Mouse (Mus musculus) intestine, embryonic 16.5 days (tissue): ENCODE measurements around the gene Phkg1. TPM values are rescaled to one million over a fixed set of nuclear protein-coding genes. Genes with fewer than 3 reads are reported as not detected.
"Not testable (repeated sequence)": the region's sequence is repeated elsewhere in the genome, so short reads cannot be mapped to it uniquely, and the experiment has no call there.

Experiments
- ATAC-seq: fragments of 200-750 bp; cut with Nextera tagmentation; 2 replicates; pipeline ENCODE4 v1.8.0; 2017; ENCODE audit warnings: moderate TSS enrichment, moderate library complexity
- H3K27ac ChIP-seq: fragments of 300-500 bp; sonication (generic); 2 replicates; pipeline ENCODE4 v1.5.1; 2014; ENCODE audit warnings: mild to moderate bottlenecking, low read length
- H3K27me3 ChIP-seq: fragments of 300-500 bp; sonication (generic); replicated peaks from 2 replicates; pipeline ENCODE4 v1.6.1; 2014; ENCODE audit warnings: low read length, control low read depth, mixed read lengths; ENCODE audit not compliant: control insufficient read depth, insufficient read depth
- H3K36me3 ChIP-seq: fragments of 300-500 bp; sonication (generic); 2 replicates; pipeline ENCODE4 v1.6.1; 2014; ENCODE audit warnings: low read length, control low read depth; ENCODE audit not compliant: control insufficient read depth, insufficient read depth
- H3K4me1 ChIP-seq: fragments of 300-500 bp; sonication (generic); 2 replicates; pipeline ENCODE4 v1.6.1; 2014; ENCODE audit warnings: low read length, control low read depth, mixed read lengths; ENCODE audit not compliant: control insufficient read depth, insufficient read depth
- H3K4me2 ChIP-seq: fragments of 300-500 bp; sonication (generic); 2 replicates; pipeline ENCODE4 v1.6.1; 2014; ENCODE audit warnings: low read depth, low read length, control low read depth
- H3K4me3 ChIP-seq: fragments of 300-500 bp; sonication (generic); 2 replicates; pipeline ENCODE4 v1.5.1; 2014; ENCODE audit warnings: mild to moderate bottlenecking, low read length
- H3K9ac ChIP-seq: fragments of 300-500 bp; sonication (generic); 2 replicates; pipeline ENCODE4 v1.6.1; 2014; ENCODE audit warnings: low read depth, low read length
- H3K9me3 ChIP-seq: fragments of 300-500 bp; sonication (generic); 2 replicates; pipeline ENCODE4 v1.6.1; 2016; ENCODE audit warnings: low read length, control low read depth; ENCODE audit not compliant: control insufficient read depth
- WGBS: fragments of 180-500 bp; shearing (Covaris S2); extraction: QIAGEN DNeasy Blood & Tissue Kit; methylation state at CpG from one replicate; pipeline ENCODE4 v1.1.7; 2014; 5-methylcytosine and 5-hydroxymethylcytosine counted together
- polyA plus RNA-seq: library from polyadenylated mRNA; unstranded; fragments of >200 nt; fragmentation: Nextera tagmentation; extraction: Ambion mirVana; gene quantifications from 2 replicates; pipeline ENCODE4 v1.2.1, GENCODE M21; 2015

Gene Phkg1
- polyA plus RNA-seq = 0.11 TPM in 1 of 2 replicates, not detected in the other

DNA sequence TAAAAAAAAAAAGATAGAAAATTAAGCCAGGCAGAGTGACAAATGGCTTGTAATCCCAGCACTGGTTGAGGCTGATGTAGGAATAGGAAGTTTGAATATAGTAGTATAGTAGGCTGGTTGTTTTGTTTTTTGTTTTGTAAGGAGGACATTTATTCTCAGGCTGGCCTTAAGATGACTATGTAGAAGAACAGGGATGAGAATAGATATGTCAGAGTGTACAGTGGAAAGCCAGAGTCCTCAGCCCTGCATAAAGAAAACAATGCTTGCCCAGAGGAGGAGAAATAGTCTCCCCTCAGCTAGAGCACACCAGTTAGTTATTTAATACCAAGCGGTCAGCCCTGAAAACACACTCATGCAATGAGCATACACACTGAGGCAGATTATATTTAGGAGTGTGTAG, at the start of gene Phkg1:
Gene Phkg1, minus strand, starts transcription at position 101 of the 400 bp plus-strand sequence.
- no peak within 1 kb of the TSS for H3K27ac ChIP-seq
- no peaks in the 10 kb centered on the region for H3K27me3 ChIP-seq
- H3K4me2 ChIP-seq = no peak within 1 kb of the TSS
- no peaks in the 10 kb centered on the region for H3K9me3 ChIP-seq
- 95% methylated on average over 1 of the region's 1 CpGs for WGBS
- peaks cover 3% of the 10 kb centered on the region; the same call in 1 of the 2 replicates for H3K4me1 ChIP-seq
- H3K4me3 ChIP-seq = no peak within 1 kb of the TSS
- no peak within 1 kb of the TSS for H3K9ac ChIP-seq
- no peak for ATAC-seq
- no peaks in the 10 kb centered on the region for H3K36me3 ChIP-seq

GRCm38 (mm10) chr5:129947528-129948033, 49.2 kb upstream of the Phkg1 start:
- H3K27me3 ChIP-seq = no peaks in the 10 kb centered on the region
- WGBS = 55% methylated on average over 2 of the region's 2 CpGs
- peaks cover 6% of the 10 kb centered on the region for H3K4me1 ChIP-seq
- no peak overlapping the region for H3K4me2 ChIP-seq
- H3K36me3 ChIP-seq = no peaks in the 10 kb centered on the region
- no peaks in the 10 kb centered on the region for H3K9me3 ChIP-seq
- peak overlapping the region; percentile 33; the same call in 1 of the 2 replicates for H3K27ac ChIP-seq
- 0 out of 2 replicates have a peak, but pooled peaks have one; percentile 58 for ATAC-seq
- no peak overlapping the region for H3K9ac ChIP-seq
- no peak overlapping the region for H3K4me3 ChIP-seq

DNA sequence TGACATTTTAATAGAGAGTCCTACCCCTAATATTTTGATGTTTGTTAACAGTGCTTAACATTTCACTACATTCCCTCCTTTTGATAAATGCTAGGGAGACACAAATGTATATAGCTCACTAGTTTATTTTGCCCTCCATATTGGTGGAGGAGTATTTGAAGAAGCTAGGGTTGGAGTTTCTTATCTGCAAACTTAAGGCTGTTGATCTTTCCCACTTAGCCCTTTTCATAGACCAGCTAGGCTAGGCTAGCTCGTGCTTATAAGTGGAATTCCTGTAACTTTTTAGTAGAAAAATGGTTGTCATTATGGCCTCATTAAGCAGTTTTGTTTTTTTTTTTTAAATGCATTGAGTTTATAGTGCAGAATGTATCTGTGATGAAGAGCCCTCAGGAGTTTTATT, 45.1 kb upstream of the Phkg1 start:
- H3K27ac ChIP-seq = no peak overlapping the region
- 67% methylated on average over 1 of the region's 1 CpGs for WGBS
- H3K4me2 ChIP-seq = no peak overlapping the region
- H3K9ac ChIP-seq = no peak overlapping the region
- no peaks in the 10 kb centered on the region for H3K36me3 ChIP-seq
- H3K4me3 ChIP-seq = no peak overlapping the region
- peaks cover 8% of the 10 kb centered on the region for H3K4me1 ChIP-seq
- H3K27me3 ChIP-seq = no peaks in the 10 kb centered on the region
- no peak for ATAC-seq
- H3K9me3 ChIP-seq = no peaks in the 10 kb centered on the region

- H3K4me2 ChIP-seq = peak overlapping the region; percentile 67
- H3K36me3 ChIP-seq, H3K4me1 ChIP-seq, H3K27me3 ChIP-seq, H3K9me3 ChIP-seq: not testable (repeated sequence)
- under 1% methylated on average over 47 of the region's 82 CpGs for WGBS
- H3K4me3 ChIP-seq = peak overlapping the region; percentile 72
- ATAC-seq = peak; percentile 51
- H3K9ac ChIP-seq = peak overlapping the region; percentile 75
- H3K27ac ChIP-seq = peak overlapping the region; percentile 64
Measured at GRCm38 (mm10) chr5:129942073-129942939, 44.0 kb upstream of the Phkg1 start.

GRCm38 (mm10) chr5:129941495-129942045, 43.2 kb upstream of the Phkg1 start, which contains the start of gene Vkorc1l1:
Vkorc1l1 (plus strand) TSS chr5:129941970.
- H3K4me3 ChIP-seq = peak within 1 kb of the TSS; percentile 72
- ATAC-seq = peak; percentile 98
- peak within 1 kb of the TSS; percentile 67 for H3K4me2 ChIP-seq
- H3K9ac ChIP-seq = peak within 1 kb of the TSS; percentile 75
- H3K9me3 ChIP-seq = no peaks in the 10 kb centered on the region
- no peaks in the 10 kb centered on the region for H3K27me3 ChIP-seq
- H3K4me1 ChIP-seq = 0 out of 2 replicates have a peak, but pooled peaks cover 2% of the 10 kb centered on the region
- 0% methylated on average over 59 of the region's 59 CpGs for WGBS
- H3K27ac ChIP-seq = peak within 1 kb of the TSS; percentile 64
- no peaks in the 10 kb centered on the region for H3K36me3 ChIP-seq

DNA sequence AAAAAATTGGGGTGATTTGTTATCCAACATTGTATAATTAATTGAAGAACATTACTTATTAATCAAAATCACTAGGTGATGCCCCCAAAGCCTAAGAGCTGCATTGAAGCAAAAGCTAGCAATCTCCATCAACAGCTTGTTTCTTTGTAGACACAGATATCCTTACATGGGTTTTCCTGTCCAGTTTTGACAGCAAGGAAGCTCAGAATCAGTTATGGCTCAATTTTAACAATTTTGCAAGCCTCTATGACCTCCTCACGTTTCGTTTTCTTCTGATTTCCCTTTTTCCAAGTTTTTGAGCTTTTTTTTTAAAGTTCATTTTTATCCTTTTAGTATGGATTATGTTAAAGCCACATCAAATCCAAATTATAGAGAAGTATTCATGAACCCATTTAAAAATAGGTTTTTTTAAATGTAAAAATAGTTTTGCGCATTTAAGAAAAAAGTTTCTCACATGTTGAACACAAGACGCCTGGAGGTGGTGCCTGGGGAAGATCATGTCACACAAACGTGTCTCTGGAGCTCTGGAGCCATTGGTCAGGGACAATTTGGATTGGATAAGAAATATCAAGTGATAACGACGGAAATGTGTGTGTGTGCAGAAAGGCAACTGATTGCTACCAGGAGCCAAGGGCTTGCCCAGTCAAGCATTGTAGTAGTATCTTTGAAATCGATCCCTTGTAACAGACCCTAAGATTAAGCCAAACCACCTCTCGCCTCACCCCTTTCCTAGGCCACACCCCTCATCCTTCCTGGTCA, 42.6 kb upstream of the Phkg1 start:
- peak overlapping the region; percentile 52 for H3K27ac ChIP-seq
- 5% methylated on average over 9 of the region's 9 CpGs for WGBS
- peak overlapping the region; percentile 57 for H3K4me3 ChIP-seq
- peak; percentile 50; the same call in 1 of the 2 replicates for ATAC-seq
- H3K9ac ChIP-seq = peak overlapping the region; percentile 36; the same call in 1 of the 2 replicates
- H3K9me3 ChIP-seq = no peaks in the 10 kb centered on the region
- H3K36me3 ChIP-seq = no peaks in the 10 kb centered on the region
- 0 out of 2 replicates have a peak, but pooled peaks cover 2% of the 10 kb centered on the region for H3K4me1 ChIP-seq
- no peaks in the 10 kb centered on the region for H3K27me3 ChIP-seq
- H3K4me2 ChIP-seq = peak overlapping the region; percentile 50

GRCm38 (mm10) chr5:129940281-129940680, 41.9 kb upstream of the Phkg1 start:
- 49% methylated on average over 2 of the region's 2 CpGs for WGBS
- ATAC-seq = no peak
- no peak overlapping the region for H3K4me3 ChIP-seq
- no peak overlapping the region for H3K9ac ChIP-seq
- H3K9me3 ChIP-seq = no peaks in the 10 kb centered on the region
- 0 out of 2 replicates have a peak, but pooled peaks cover 2% of the 10 kb centered on the region for H3K4me1 ChIP-seq
- H3K27ac ChIP-seq = no peak overlapping the region
- H3K27me3 ChIP-seq = no peaks in the 10 kb centered on the region
- H3K36me3 ChIP-seq = no peaks in the 10 kb centered on the region
- H3K4me2 ChIP-seq = no peak overlapping the region

- Histone ChIP-seq H3K9ac (no peak overlapping the region), H3K4me2 (no peak overlapping the region), H3K36me3 (no peaks in the 10 kb centered on the region), H3K4me3 (no peak overlapping the region), H3K27ac (no peak overlapping the region), H3K4me1 (0 out of 2 replicates have a peak, but pooled peaks cover 2% of the 10 kb centered on the region), H3K27me3 (no peaks in the 10 kb centered on the region), H3K9me3 (no peaks in the 10 kb centered on the region)
- WGBS = 56% methylated on average over 4 of the region's 4 CpGs
- no peak for ATAC-seq
Measured at GRCm38 (mm10) chr5:129936941-129937340, 38.6 kb upstream of the Phkg1 start.
